Mouse (Mus musculus) lung, postnatal 36 days (tissue): ENCODE measurements around the gene Poc1b.

Experiments used
- DNase-seq: peaks from one replicate; pipeline ENCODE4 v3.0.0; 2022; ENCODE audit warnings: mixed read lengths

The Poc1b gene

DNA sequence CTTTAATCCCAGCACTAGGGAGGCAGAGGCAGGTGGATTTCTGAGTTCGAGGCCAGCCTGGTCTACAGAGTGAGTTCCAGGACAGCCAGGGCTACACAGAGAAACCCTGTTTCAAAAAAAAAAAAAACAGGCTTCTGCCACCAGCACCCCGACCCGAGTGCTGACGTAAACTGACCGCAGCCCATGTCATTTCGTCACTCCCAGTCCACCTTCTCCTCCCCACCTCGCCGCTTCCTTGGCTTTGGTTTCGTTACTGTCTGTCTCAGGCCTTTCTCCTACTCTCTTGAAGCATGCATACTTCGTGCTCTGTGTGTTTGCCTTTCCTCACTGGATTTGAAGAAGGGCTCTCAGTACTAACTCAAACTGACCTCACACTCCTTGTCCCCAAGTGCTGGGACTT is 50.9 kb downstream of the Poc1b start:
- DNase-seq, result peak; percentile 26

DNA sequence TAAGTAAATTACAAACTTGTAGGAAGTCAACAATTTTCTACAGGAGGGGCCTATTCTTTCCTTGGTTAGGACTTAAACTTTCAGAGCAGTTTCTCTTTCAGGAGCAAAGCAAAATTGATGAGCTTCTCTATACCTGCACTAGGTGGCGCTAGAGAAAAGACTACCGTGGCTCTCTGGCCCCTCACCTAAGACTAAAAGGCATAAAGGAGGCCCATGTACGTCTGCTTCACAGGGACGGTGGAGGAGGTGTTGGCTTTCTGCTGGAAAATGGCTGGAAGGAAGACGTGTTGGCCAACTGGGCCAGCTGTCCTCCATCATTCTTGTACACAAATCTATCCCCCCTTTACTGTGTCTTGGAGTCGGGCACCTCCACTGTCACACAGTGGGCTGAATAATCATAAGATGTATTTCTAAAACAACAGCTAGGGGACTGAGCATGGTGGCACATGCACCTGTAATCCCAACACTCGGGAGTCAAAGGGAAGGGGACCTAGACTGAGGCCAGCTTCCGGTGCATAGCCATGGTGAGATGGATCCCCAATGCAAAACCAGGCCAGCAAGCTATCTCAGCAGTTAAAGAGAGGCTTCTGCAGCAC is 55.2 kb downstream of the Poc1b start:
- peak; percentile 59 for DNase-seq

DNA sequence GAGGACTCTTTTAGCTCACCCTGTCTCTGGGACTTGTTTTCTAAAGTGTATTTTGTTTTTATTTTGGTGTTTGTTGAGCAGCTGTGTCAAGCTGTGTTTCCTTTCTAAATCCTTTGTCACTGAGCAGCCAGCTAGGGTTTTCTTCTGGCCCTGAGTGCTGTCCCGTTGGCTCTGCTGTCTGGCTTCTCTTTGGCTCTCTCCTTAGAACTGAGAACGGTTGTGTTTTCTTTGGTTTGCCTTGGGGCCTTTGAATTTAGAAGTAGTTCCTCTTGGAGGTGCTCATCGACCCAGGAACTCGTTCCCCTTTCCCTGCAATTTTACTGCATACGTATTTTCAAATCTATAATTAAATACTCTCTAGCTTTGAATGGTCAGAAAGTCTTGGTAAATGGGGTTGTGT is 56.2 kb downstream of the Poc1b start:
- no peak for DNase-seq

- DNase-seq, result peak; percentile 62
Measured at GRCm38 (mm10) chr10:99164871-99165477, 58.1 kb downstream of the Poc1b start.

- DNase-seq, result peak; percentile 40
Measured at GRCm38 (mm10) chr10:99165751-99166282, 59.0 kb downstream of the Poc1b start.

GRCm38 (mm10) chr10:99166392-99166791 is 59.6 kb downstream of the Poc1b start:
- DNase-seq, result peak; percentile 48

DNA sequence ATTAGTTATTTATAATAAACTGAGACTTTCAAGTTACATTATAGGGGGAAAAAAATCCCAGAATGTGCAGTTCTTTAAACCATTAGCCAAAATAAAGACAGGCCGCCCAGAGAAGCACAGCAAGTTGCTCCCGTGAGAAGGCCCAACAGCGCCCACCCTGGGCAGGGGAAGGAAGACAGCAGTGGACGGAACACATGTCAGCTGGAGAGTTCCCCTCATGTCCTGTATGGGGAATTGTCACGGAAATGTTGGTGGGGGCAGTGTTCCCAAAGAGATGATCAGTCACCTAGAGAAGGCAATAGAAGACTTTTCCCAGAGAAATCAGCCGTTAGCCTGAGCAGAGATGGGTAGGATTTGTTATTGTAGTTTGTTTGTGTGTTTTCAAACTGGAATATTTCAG is 61.6 kb downstream of the Poc1b start:
- peak; percentile 37 for DNase-seq

GRCm38 (mm10) chr10:99168840-99169764 is 62.3 kb downstream of the Poc1b start:
- DNase-seq, result peak; percentile 69

DNA sequence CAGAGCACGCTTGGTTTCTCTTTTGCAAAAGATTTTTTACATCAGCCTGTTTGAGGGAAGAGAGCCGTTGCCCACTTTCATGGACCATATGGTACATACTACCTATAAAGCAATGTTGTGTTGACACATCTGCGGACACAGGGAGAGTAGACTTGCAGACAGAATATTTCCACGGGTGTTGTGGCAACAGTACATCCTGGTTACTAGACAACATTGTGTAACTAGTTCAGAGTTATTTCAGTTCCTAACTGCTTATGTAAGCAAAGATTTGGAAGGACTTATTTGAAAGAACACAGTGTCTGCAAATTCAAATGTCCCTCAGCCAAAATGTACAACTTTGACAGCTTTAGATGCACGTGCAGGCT is 62.9 kb downstream of the Poc1b start:
- peak; percentile 84 for DNase-seq

DNA sequence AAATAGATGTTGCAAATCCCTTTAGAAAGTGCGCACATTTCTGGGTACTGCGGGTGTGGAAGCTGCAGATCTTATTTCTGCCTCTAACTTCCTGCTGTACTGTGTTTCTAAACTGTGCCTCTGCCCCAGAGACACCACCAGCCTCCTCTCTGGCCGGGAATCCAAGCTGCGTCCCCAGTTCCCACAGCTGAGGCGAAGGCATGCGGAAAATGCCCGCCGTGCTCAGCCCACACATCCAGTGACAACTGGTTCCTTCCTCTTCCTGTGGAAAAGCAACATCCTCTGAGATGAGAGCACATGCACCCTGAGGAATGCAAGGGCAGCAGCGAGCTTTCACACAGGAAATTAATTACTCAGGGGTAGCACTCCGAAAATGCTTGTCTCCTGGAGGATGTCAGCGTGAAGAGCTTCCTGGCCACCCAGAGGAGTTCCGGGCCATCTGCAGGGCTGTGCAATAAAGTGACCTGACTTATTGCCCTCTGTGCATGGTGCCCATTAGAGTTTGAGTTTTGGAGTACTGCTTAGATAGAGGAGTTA is 65.2 kb downstream of the Poc1b start:
- peak; percentile 75 for DNase-seq

DNA sequence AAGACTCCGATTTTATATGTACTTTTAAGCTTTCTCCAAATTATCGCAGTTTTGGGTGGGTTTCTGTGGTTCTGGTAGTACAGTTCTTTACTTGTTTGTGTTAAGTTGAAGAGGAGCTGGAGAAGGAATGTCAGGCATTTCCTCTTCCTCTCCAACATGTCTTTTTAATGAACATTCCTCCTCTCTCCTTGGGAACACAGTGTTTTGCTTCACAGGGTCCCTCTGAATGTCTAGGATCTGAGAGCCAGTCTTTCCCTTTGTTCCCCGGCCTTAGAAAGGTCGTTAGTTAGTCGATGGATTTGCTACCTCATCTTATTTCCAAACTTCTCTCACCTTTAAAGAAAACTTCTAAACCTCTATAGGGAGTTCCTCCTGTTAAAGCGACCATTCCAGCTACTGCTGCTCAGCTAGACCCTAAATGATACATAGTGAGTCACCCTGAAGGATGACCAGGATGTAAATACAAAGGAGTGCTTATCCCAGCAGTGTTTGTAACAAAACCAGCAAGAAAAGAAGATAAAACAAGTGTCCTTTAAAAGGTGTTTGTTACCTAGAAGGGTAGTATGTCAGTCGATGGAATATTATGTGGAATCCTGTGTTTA is 66.2 kb downstream of the Poc1b start:
- peak; percentile 27 for DNase-seq

DNA sequence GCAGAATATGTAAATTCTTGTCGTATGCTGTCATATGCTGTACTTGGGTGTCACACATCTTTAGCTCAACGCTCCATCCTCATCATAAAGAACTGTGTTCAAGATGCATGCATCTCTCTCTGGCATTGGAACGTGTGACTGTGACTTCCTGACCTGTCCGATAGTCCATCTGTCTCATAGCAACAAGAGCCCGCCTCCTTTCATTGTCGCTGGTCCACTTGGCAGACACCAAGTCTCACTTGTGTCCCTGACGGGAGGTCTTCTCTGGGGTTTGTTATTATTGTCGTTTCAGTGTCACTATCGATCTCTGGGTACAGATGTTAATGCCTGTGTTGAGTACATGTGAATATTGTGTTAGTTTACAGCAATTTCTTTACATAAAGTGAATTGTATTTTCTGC is 70.1 kb downstream of the Poc1b start:
- DNase-seq, result no peak

GRCm38 (mm10) chr10:99178118-99178517 is 71.3 kb downstream of the Poc1b start:
- DNase-seq, result no peak

GRCm38 (mm10) chr10:99179122-99179521 is 72.3 kb downstream of the Poc1b start:
- DNase-seq, result no peak

DNA sequence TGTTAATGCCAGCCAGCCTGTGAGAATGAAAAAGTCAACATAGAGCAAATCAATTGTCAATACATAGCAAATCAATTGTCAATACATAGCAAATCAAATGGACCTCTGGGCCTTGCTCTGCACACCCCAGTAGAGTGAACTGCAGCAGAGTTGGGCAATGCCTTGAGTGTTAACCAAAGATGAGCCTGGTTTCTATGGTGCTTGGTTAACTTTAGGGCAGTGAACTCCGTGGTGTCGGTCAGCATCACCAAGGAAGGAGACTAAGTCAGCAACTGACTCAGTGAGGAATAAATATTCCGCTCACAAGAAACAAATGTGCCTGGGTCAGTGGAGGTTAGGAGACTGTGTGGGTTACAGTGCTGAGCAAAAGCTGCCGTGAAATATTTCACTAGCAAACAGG is 72.7 kb downstream of the Poc1b start:
- DNase-seq, result no peak

DNA sequence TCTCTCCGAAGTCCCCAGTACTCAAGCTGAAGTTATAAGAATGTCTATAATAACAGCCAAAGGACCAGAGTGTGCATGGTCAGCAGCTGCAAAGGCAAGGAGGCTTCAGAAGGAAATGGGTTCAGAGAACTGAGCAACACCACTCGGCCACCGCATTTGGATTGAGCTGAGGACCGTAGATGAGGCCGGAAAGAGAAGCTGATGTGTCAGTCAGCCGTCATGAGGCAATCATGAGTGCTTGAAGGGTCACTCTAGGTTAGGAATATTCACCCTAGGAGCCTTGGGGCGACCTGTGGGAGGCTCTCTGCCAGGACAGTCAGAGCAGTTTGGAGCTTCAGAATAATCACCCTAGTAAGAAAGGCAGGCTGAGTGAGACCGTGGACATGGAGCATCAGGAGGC is 74.7 kb downstream of the Poc1b start:
- DNase-seq, result no peak

GRCm38 (mm10) chr10:99182107-99182506 is 75.3 kb downstream of the Poc1b start:
- peak; percentile 58 for DNase-seq

DNA sequence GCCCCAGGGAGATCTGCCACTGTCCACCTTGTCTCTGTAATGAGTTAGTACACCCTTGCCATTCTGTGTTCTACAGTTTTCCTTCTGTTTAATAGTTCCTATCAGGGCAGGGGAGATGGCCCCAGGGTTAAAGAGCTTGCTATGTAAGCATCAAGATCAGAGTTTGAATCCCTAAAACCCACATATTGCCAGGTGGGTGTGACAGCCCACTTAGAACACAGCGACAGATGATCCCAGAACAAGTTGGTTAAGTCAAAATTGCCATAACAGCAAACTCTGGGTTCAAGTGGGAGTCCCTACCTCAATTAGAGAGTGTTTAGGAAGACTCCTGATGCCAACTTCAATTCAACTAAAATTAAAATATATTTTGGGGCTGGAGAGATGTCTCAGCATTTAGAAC is 81.3 kb downstream of the Poc1b start:
- DNase-seq, result no peak

- DNase-seq, result no peak
Measured at GRCm38 (mm10) chr10:99188656-99189603, 82.1 kb downstream of the Poc1b start.

DNA sequence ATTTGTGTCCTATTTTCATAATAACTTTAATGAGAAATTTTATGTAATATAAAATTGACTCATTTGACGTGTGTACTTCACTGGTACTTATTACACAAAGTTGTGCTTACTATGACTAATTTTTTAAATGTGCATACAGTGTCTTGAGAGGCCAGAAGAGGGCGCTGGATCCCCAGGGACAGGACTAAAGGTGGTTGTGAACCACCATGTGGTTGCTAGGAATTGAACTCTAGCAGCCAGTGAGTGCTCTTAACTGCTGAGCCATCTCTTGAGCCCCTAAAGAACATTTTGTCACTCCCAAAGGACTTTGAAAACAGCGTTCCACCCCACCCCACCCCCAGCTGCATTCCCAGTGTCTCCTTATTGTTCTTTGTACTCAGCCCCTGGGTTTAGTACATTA is 84.0 kb downstream of the Poc1b start:
- peak; percentile 88 for DNase-seq

DNA sequence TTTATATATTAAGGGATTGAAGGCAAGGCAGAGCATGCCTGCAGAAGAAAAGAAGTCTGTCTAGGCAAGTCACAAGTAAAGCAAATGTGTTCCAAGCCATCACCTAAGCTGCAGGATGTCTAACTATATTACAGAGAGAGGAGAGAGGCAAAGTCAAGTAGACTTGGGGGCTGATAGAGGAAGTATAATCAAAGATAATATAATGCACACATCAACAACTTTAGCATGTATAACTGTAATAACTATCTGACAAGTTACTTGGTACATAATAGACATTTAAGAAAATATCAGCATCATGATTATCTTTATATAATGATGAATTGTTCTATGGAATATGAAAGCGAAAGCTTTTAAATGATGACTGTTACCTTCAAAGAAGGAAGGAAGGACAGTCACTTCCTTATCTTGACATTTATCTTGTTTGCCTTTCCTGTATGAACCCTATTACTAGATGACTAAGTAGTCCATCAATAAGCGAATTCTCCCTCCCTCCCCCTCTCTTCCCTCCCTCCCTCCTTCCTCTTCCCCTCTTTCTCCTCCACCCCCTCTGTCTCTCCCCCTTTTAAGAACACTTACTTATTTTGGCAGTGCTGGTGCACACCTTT is 87.7 kb downstream of the Poc1b start:
- DNase-seq, result no peak
